Mouse (Mus musculus): ENCODE measurements around the gene Stum. TPM values are rescaled to one million over a fixed set of nuclear protein-coding genes. Genes with fewer than 3 reads are reported as not detected.

Gene Stum
- polyA plus RNA-seq, 1 experiment from 2014 or later = 6.6 TPM

- DNase-seq (ENCODE audit: low spot score) = no peak
- peaks cover 27% of the 10 kb centered on the region for H3K4me1 ChIP-seq
- no peak overlapping the region for H3K4me3 ChIP-seq
- no peaks in the 10 kb centered on the region for H3K9me3 ChIP-seq (replicated peaks)
- H3K36me3 ChIP-seq = no peaks in the 10 kb centered on the region
- no peak overlapping the region for H3K27ac ChIP-seq (replicated peaks)
- WGBS = 91% methylated on average over 6 of the region's 6 CpGs
- no peaks in the 10 kb centered on the region for H3K27me3 ChIP-seq (ENCODE audit: low read depth, poor library complexity, severe bottlenecking)
These were observed 98.0 kb downstream of the Stum start for GRCm38 (mm10) chr1:180385308-180385707.

DNA sequence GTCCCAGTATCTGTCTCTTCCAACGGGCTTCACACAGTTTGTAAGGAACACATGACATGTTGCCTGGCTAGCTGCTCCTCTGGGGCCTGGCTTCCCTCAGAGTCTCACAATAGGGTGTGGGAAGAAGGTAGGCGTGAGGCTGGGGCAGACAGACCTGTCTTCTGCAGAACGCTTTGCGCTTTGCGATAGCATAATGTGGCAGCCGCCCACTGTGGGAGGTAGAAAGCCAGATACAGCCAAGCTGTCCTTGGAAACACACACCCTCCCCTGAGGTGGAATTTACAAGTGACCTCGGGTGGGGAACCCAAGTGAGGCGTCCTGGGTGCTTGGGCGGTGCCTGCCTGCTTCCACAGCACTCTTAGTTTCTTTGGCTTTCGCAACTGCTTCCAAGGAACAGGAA is 98.8 kb downstream of the Stum start:
- H3K4me3 ChIP-seq = no peak overlapping the region
- DNase-seq (ENCODE audit: low spot score) = no peak
- WGBS = 70% methylated on average over 10 of the region's 10 CpGs
- no peak overlapping the region for H3K27ac ChIP-seq (replicated peaks)
- H3K36me3 ChIP-seq = no peaks in the 10 kb centered on the region
- no peaks in the 10 kb centered on the region for H3K27me3 ChIP-seq (ENCODE audit: low read depth, poor library complexity, severe bottlenecking)
- no peaks in the 10 kb centered on the region for H3K9me3 ChIP-seq (replicated peaks)
- H3K4me1 ChIP-seq = peaks cover 27% of the 10 kb centered on the region

DNA sequence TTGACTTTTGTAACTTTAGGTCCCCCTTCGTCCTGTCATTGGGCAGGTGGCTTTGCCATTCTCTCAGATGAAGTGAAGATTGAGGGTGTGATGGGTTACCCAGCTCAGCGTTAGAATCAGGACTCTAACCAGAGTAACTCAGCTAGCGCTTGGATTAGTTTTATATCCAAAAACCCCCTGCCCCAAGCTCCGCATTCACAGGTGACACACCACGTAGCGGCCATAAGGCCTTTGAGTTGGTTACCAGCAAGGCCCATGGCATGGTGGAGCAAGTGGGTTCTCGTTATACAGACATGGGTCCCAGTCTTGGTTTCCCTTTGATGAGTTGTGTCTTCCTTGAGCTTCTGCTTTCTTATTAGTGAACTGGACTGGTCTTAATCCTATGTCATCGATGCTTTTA is 99.4 kb downstream of the Stum start:
- Histone ChIP-seq H3K4me1 (peaks cover 27% of the 10 kb centered on the region), H3K27ac (replicated peaks) (no peak overlapping the region), H3K27me3 (ENCODE audit: low read depth, poor library complexity, severe bottlenecking) (no peaks in the 10 kb centered on the region), H3K4me3 (no peak overlapping the region), H3K9me3 (replicated peaks) (no peaks in the 10 kb centered on the region), H3K36me3 (no peaks in the 10 kb centered on the region)
- no peak for DNase-seq (ENCODE audit: low spot score)
- WGBS = 92% methylated on average over 8 of the region's 8 CpGs

Other genes starting within 250 kb of the Stum start
- gene Psen2, start 220.1 kb downstream of the Stum start, polyA plus RNA-seq (2016; fragmentation: Nextera tagmentation; extraction: Ambion mirVana) = 6.2 and 6.5 TPM in 2 replicates
- 2.2 and 2.8 TPM in 2 replicates for gene Itpkb, start 153.0 kb downstream of the Stum start, polyA plus RNA-seq (2016; fragmentation: Nextera tagmentation; extraction: Ambion mirVana)
- gene Parp1, start 85.4 kb upstream of the Stum start, polyA plus RNA-seq (2016; fragmentation: Nextera tagmentation; extraction: Ambion mirVana) = 301 and 311 TPM in 2 replicates
- 23.2 and 24.0 TPM in 2 replicates for gene Lin9, start 157.6 kb upstream of the Stum start, polyA plus RNA-seq (2016; fragmentation: Nextera tagmentation; extraction: Ambion mirVana)
- 0.05 and 0.09 TPM in 2 replicates for gene Mixl1, start 213.5 kb upstream of the Stum start, polyA plus RNA-seq (2016; fragmentation: Nextera tagmentation; extraction: Ambion mirVana)
- 17.0 and 18.8 TPM in 2 replicates for gene Acbd3, start 242.5 kb upstream of the Stum start, polyA plus RNA-seq (2016; fragmentation: Nextera tagmentation; extraction: Ambion mirVana)

Measured in midbrain, embryonic 10.5 days (tissue).